Mouse (Mus musculus) neural tube, embryonic 13.5 days (tissue): ENCODE measurements around the gene Ank2. TPM values are rescaled to one million over a fixed set of nuclear protein-coding genes. Genes with fewer than 3 reads are reported as not detected.

Experiments
- ATAC-seq: fragments of 200-750 bp; cut with Nextera tagmentation; 2 replicates; pipeline ENCODE4 v1.8.0; 2017; ENCODE audit warnings: low read depth, mild to moderate bottlenecking, moderate TSS enrichment, moderate library complexity
- H3K27ac ChIP-seq: fragments of 300-500 bp; sonication (generic); replicated peaks from 2 replicates; pipeline ENCODE4 v1.5.1; 2015; ENCODE audit warnings: moderate library complexity, mild to moderate bottlenecking, inconsistent platforms
- H3K27me3 ChIP-seq: fragments of 300-500 bp; sonication (generic); 2 replicates; pipeline ENCODE4 v1.6.1; 2015; ENCODE audit warnings: mild to moderate bottlenecking, inconsistent platforms
- H3K36me3 ChIP-seq: fragments of 300-500 bp; sonication (generic); 2 replicates; pipeline ENCODE4 v1.6.1; 2015; ENCODE audit warnings: mild to moderate bottlenecking, inconsistent platforms
- H3K4me1 ChIP-seq: fragments of 300-500 bp; sonication (generic); replicated peaks from 2 replicates; pipeline ENCODE4 v1.6.1; 2015; ENCODE audit warnings: inconsistent platforms
- H3K4me2 ChIP-seq: fragments of 300-500 bp; sonication (generic); 2 replicates; pipeline ENCODE4 v1.6.1; 2015; ENCODE audit warnings: inconsistent platforms, mild to moderate bottlenecking, moderate library complexity
- H3K4me3 ChIP-seq: fragments of 300-500 bp; sonication (generic); 2 replicates; pipeline ENCODE4 v1.5.1; 2015; ENCODE audit warnings: mild to moderate bottlenecking, inconsistent platforms
- H3K9ac ChIP-seq: fragments of 300-500 bp; sonication (generic); 2 replicates; pipeline ENCODE4 v1.6.1; 2015; ENCODE audit warnings: moderate library complexity, mild to moderate bottlenecking, inconsistent platforms
- H3K9me3 ChIP-seq: fragments of 300-500 bp; sonication (generic); 2 replicates; pipeline ENCODE4 v1.6.1; 2016; ENCODE audit warnings: inconsistent platforms
- WGBS: fragments of 180-500 bp; shearing (Covaris S2); methylation state at CpG from one replicate; pipeline ENCODE4 v1.1.7; 2015; 5-methylcytosine and 5-hydroxymethylcytosine counted together
- polyA plus RNA-seq: library from polyadenylated mRNA; unstranded; fragments of >200 nt; fragmentation: Nextera tagmentation; extraction: Ambion mirVana; gene quantifications from 2 replicates; pipeline ENCODE4 v1.2.1, GENCODE M21; 2015

The Ank2 gene
- polyA plus RNA-seq, 1 experiment from 2014 or later, result 119 TPM

- WGBS, result 71% methylated on average over 4 of the region's 4 CpGs
- Histone ChIP-seq H3K27ac (no peak overlapping the region), H3K36me3 (no peaks in the 10 kb centered on the region), H3K4me3 (no peak overlapping the region), H3K4me2 (no peak overlapping the region), H3K9me3 (no peaks in the 10 kb centered on the region), H3K4me1 (peaks cover under 1% of the 10 kb centered on the region; the same call in 1 of the 2 replicates), H3K9ac (no peak overlapping the region), H3K27me3 (no peaks in the 10 kb centered on the region)
- no peak for ATAC-seq
Observed at GRCm38 (mm10) chr3:127469164-127469752, 29.9 kb downstream of the Ank2 start.

GRCm38 (mm10) chr3:127468569-127468968 lies 30.6 kb downstream of the Ank2 start:
- no peak overlapping the region for H3K27ac ChIP-seq
- no peak overlapping the region for H3K4me2 ChIP-seq
- H3K9me3 ChIP-seq, result no peaks in the 10 kb centered on the region
- WGBS, result 96% methylated on average over 8 of the region's 8 CpGs
- ATAC-seq, result no peak
- no peaks in the 10 kb centered on the region for H3K27me3 ChIP-seq
- peaks cover 7% of the 10 kb centered on the region for H3K4me1 ChIP-seq
- no peak overlapping the region for H3K9ac ChIP-seq
- H3K4me3 ChIP-seq, result no peak overlapping the region
- no peaks in the 10 kb centered on the region for H3K36me3 ChIP-seq

- Histone ChIP-seq H3K27me3 (peaks cover 9% of the 10 kb centered on the region; the same call in 1 of the 2 replicates), H3K4me1 (peaks cover 21% of the 10 kb centered on the region), H3K27ac (no peak overlapping the region), H3K9me3 (no peaks in the 10 kb centered on the region), H3K4me2 (no peak overlapping the region), H3K4me3 (no peak overlapping the region), H3K36me3 (no peaks in the 10 kb centered on the region), H3K9ac (no peak overlapping the region)
- WGBS, result 16% methylated on average over 14 of the region's 14 CpGs
- no peak for ATAC-seq
Observed at GRCm38 (mm10) chr3:127463816-127464480, 35.2 kb downstream of the Ank2 start.

DNA sequence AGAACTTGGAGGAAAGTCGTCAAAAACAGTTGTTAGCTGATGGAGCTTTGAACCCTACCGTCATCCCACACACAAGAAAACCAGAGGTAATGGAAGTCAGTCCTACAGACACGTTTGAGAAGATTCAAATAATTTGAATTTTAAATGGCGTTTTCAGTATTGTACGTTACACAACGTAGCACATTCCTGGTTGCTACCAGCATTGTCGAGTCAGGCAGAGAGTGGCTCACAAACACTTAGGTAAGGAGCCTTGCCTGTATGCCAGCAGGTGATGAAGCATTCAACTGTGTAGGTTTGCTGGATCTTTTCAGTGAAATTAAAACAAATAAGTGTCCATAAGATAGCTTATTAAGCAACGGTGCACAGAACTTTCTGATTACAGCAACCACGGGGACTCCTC lies 36.0 kb downstream of the Ank2 start:
- no peak overlapping the region for H3K4me3 ChIP-seq
- no peak for ATAC-seq
- peaks cover 21% of the 10 kb centered on the region for H3K4me1 ChIP-seq
- H3K9ac ChIP-seq, result no peak overlapping the region
- H3K4me2 ChIP-seq, result no peak overlapping the region
- H3K27ac ChIP-seq, result no peak overlapping the region
- H3K27me3 ChIP-seq, result peaks cover 9% of the 10 kb centered on the region; the same call in 1 of the 2 replicates
- no peaks in the 10 kb centered on the region for H3K9me3 ChIP-seq
- no peaks in the 10 kb centered on the region for H3K36me3 ChIP-seq
- WGBS, result 27% methylated on average over 9 of the region's 9 CpGs

DNA sequence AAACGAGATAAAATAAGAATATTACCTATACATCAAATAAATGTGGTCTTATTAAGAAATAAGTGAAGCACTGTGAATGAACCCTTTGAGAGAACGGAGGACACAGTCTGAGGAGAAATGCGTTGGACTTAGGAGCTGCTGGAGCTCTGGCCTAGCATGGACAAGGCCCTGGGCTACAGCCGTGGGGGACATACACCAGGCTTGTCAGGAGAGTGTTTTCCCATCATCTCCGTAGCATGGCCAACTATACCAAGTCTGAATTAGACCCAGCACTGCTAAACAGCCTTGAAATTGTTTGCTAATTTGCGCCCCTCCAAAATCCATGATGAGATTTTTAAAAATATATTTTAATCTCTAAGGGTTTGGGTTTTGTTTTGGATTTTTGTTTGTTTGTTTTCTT lies 36.7 kb downstream of the Ank2 start:
- Histone ChIP-seq H3K9ac (no peak overlapping the region), H3K27me3 (peaks cover 9% of the 10 kb centered on the region; the same call in 1 of the 2 replicates), H3K9me3 (no peaks in the 10 kb centered on the region), H3K4me2 (no peak overlapping the region), H3K27ac (no peak overlapping the region), H3K36me3 (no peaks in the 10 kb centered on the region), H3K4me3 (no peak overlapping the region), H3K4me1 (peaks cover 21% of the 10 kb centered on the region)
- ATAC-seq, result no peak
- 81% methylated on average over 6 of the region's 6 CpGs for WGBS

GRCm38 (mm10) chr3:127460891-127461437 lies 38.2 kb downstream of the Ank2 start:
- Histone ChIP-seq H3K27me3 (peaks cover 9% of the 10 kb centered on the region; the same call in 1 of the 2 replicates), H3K9me3 (no peaks in the 10 kb centered on the region), H3K4me1 (peaks cover 21% of the 10 kb centered on the region), H3K9ac (no peak overlapping the region), H3K4me2 (no peak overlapping the region), H3K27ac (no peak overlapping the region), H3K36me3 (no peaks in the 10 kb centered on the region), H3K4me3 (no peak overlapping the region)
- no peak for ATAC-seq
- WGBS, result 56% methylated on average over 11 of the region's 11 CpGs

DNA sequence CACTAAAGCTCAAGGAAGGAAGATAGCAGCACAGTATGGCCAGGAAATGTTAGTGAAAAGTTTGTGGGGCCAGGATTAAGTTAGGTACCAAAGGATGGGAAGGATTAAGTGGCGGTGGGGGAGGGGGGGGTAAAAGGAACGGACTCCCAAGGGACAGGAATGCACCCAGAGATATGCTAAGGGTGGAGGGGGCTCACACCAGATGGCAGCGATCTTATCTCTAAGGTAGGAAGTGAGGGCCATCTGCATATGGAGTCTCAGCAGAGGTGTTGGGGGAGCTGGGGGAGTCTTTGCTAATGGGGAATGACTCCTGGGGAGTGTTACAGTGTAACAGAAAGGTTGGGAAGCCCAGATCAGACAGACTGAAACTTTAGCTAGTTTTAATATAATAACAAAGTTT lies 39.3 kb downstream of the Ank2 start:
- no peak overlapping the region for H3K9ac ChIP-seq
- no peak overlapping the region for H3K4me2 ChIP-seq
- no peak for ATAC-seq
- peaks cover 21% of the 10 kb centered on the region for H3K4me1 ChIP-seq
- H3K27ac ChIP-seq, result no peak overlapping the region
- H3K36me3 ChIP-seq, result no peaks in the 10 kb centered on the region
- no peaks in the 10 kb centered on the region for H3K9me3 ChIP-seq
- 46% methylated on average over 3 of the region's 3 CpGs for WGBS
- H3K27me3 ChIP-seq, result peaks cover 9% of the 10 kb centered on the region; the same call in 1 of the 2 replicates
- no peak overlapping the region for H3K4me3 ChIP-seq

DNA sequence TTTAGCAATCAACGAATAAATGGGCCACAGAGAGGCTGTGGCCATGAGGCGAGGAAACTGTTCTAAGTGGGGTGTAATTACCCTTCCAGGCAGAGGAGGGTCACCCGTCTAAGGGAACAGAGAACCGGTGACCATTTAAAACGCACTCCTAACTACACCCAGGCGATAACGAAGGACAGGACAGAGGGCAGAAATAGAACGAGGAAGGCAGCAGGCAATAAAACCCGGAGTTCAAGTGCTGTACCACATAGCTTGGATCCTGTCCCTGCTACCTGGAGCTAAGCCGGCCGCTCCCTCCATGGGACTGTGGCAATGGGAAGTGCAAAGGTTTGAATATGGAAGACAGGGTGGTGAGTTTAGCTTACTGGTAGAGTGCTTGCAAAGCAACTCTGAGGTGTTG lies 40.2 kb downstream of the Ank2 start:
- Histone ChIP-seq H3K9me3 (no peaks in the 10 kb centered on the region), H3K4me2 (no peak overlapping the region), H3K9ac (no peak overlapping the region), H3K27me3 (peaks cover 9% of the 10 kb centered on the region; the same call in 1 of the 2 replicates), H3K27ac (no peak overlapping the region), H3K4me1 (peaks cover 18% of the 10 kb centered on the region), H3K36me3 (no peaks in the 10 kb centered on the region), H3K4me3 (no peak overlapping the region)
- no peak for ATAC-seq
- 29% methylated on average over 11 of the region's 11 CpGs for WGBS

DNA sequence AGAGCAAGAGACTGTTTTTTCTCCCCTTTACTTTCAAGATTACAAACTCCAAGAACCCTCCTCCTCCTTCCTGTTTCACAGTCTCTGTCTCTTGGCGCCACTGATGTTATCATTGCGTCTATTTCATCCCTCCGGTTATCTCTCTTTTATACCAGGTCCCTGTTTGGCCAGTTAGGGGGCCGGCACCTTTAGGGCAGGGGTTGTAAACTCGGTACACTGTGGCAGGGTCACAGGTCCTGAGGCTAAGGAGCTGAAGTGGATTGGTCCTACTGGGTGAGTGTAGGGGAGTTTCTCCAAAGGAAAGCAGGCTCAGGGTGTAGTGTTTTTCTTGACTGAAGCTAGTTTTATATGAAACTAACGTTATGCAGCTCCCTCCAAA lies 40.7 kb downstream of the Ank2 start:
- ATAC-seq, result no peak
- peaks cover 13% of the 10 kb centered on the region for H3K4me1 ChIP-seq
- WGBS, result 30% methylated on average over 6 of the region's 6 CpGs
- no peak overlapping the region for H3K4me3 ChIP-seq
- H3K9ac ChIP-seq, result no peak overlapping the region
- H3K27me3 ChIP-seq, result peaks cover 9% of the 10 kb centered on the region; the same call in 1 of the 2 replicates
- no peaks in the 10 kb centered on the region for H3K36me3 ChIP-seq
- no peak overlapping the region for H3K4me2 ChIP-seq
- no peak overlapping the region for H3K27ac ChIP-seq
- H3K9me3 ChIP-seq, result no peaks in the 10 kb centered on the region

GRCm38 (mm10) chr3:127457761-127458419 lies 41.3 kb downstream of the Ank2 start:
- Histone ChIP-seq H3K27me3 (peaks cover 9% of the 10 kb centered on the region; the same call in 1 of the 2 replicates), H3K36me3 (no peaks in the 10 kb centered on the region), H3K9me3 (no peaks in the 10 kb centered on the region), H3K4me1 (peaks cover 9% of the 10 kb centered on the region), H3K4me3 (no peak overlapping the region), H3K27ac (no peak overlapping the region), H3K4me2 (no peak overlapping the region), H3K9ac (no peak overlapping the region)
- 38% methylated on average over 5 of the region's 5 CpGs for WGBS
- no peak for ATAC-seq

- no peaks in the 10 kb centered on the region for H3K36me3 ChIP-seq
- H3K9ac ChIP-seq, result no peak overlapping the region
- H3K27me3 ChIP-seq, result no peaks in the 10 kb centered on the region
- no peak overlapping the region for H3K4me3 ChIP-seq
- no peak overlapping the region for H3K4me2 ChIP-seq
- H3K27ac ChIP-seq, result no peak overlapping the region
- H3K9me3 ChIP-seq, result no peaks in the 10 kb centered on the region
- WGBS, result 83% methylated on average over 4 of the region's 4 CpGs
- H3K4me1 ChIP-seq, result no peaks in the 10 kb centered on the region
- ATAC-seq, result no peak
Observed at GRCm38 (mm10) chr3:127453738-127454137, 45.4 kb downstream of the Ank2 start.

DNA sequence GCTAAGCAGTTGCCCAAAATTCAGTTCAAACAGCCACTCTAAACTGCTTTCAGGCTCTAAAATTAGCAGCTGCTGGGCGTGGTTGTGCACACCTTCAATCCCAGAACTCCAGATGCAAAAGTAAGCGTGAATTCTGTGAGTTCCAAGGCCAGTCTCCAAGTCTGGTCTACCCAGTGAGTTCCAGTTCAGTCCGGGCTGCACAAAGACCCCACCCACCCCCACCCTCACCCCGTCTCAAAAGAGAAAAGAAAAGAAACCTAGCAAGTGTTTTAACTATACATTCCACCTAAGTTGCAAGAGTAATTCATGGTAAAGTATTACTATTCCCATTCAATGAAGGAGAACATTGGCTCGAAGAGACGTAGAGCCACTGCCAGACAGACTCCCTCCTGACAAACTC lies 45.9 kb downstream of the Ank2 start:
- no peak overlapping the region for H3K27ac ChIP-seq
- H3K4me1 ChIP-seq, result no peaks in the 10 kb centered on the region
- H3K4me3 ChIP-seq, result no peak overlapping the region
- no peak overlapping the region for H3K9ac ChIP-seq
- no peak for ATAC-seq
- no peaks in the 10 kb centered on the region for H3K9me3 ChIP-seq
- no peaks in the 10 kb centered on the region for H3K36me3 ChIP-seq
- no peaks in the 10 kb centered on the region for H3K27me3 ChIP-seq
- no peak overlapping the region for H3K4me2 ChIP-seq
- 84% methylated on average over 6 of the region's 6 CpGs for WGBS
